Mouse (Mus musculus) mesoderm, embryonic 11.5 days (tissue): ENCODE data around the gene Ak7.

Experiments used
- DNase-seq: peaks from one replicate; pipeline ENCODE4 v3.0.0-alpha.2; 2012; ENCODE audit warnings: low read depth, low spot score

Gene Ak7

GRCm38 (mm10) chr12:105727964-105728363 is 22.2 kb downstream of the Ak7 start:
- peak; percentile 58 for DNase-seq

DNA sequence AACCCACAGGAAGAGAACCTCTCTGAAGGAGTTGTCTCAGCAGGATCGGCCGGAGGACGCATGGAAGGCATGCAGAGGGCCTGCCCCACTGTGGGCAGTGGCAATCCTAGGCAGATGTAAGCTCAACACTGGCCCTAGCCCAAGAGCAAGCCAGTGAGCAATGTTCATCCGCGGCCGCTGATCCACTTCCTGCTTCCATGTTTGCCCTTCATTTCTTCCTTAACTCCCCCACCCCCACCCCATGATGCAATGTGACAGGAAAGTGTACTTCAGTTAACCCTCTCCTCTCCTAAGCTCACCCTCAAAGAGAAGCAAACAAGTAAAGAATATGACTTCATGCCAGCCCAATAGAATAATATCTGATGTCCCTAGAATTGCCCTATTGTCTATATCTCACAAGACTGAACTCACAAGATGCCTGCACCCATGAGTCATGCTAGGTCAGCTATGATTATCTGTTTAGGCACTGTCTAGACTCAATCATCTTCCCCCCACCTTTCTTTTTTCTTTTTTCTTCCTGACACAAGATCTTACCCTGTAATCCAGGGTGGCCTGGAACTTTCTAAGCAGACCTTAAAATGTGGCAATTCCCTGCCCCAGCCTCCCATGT is 25.2 kb downstream of the Ak7 start:
- no peak for DNase-seq

DNA sequence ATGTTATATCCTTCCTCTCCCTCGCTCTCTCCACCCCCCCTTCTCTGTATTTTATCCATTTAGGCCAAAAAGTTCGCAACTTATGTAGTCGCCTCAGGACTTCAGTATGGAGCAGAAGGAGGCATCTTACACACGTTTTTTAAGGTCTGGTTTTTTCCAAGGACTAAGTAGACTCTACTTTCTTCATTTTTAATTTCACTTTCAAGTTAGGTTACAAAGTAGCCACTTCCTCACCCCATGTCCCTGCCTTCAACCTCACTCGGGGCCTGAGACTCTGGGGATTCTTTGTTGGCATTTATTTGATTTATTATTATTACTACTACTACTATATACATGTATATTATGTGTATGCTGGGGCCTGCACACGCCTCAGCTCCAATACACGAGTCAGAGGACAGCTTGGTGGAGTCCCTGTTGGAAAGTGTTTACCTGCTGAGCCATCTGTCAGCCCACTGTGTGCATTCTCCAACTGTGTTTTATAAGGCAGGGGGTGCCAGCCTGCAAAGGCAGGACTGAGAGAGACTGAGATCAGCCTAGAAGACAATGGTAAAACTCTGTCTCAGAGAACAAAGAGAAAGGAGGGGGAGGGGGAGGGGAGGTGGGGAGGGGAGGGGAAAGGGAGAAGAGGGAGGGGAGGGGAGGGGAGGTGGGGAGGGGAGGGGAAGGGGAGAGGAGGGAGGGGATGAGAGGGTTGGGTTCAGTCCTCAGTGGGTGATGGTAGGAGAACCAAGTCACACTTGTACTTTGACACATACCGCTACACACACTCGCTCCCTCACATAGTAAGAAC is 27.8 kb downstream of the Ak7 start:
- no peak for DNase-seq

DNA sequence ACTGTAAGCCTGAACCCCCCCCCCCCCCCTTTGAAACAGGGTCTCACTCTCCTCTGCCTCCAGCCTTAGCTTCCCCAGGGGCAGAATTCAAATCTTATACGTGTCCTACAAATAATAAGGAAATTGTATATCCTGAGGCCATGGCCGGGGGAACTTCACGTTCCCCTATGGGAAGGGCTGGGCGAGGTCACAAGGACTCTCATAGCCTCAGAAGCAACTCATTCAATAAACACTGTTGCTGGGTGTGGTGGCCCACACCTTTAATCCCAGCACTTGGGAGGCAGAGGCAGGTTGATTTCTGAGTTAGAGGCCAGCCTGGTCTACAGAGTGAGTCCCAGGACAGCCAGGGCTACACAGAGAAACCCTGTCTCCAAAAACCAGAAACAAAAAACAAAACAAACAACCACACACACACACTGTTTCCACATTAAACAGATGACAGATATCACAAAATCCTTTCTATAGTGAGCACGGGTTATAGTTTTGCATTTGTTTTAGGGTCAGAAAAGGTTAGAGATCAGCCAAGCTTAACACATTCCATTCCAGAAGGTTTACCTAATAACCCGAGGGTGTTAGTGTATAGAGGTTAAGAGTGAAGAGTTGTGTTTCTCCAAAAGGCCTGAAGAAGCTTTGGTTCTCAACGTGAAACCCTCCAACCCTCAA is 29.6 kb downstream of the Ak7 start:
- no peak for DNase-seq

DNA sequence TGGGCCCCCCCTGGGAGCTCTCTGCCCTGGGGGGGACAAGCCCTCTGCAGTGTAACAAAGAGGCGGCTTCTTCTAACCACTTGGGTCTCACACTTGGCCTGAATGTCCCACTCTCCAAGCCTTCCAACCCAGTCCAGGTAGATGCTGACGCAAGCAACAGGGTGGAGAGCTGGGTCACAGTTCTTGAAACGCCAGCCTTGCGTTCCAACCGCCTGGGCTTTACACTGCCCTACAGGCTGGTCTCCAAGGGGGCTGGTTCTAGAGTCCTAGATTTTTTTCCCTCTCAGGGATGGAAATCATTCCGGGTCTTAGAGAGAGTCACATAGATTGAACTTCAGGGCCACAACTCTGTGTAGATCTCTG is 30.1 kb downstream of the Ak7 start:
- no peak for DNase-seq

- DNase-seq: no peak
Observed at GRCm38 (mm10) chr12:105738316-105739096, 32.7 kb downstream of the Ak7 start.

GRCm38 (mm10) chr12:105739656-105740055 is 33.9 kb downstream of the Ak7 start:
- no peak for DNase-seq

GRCm38 (mm10) chr12:105748114-105748513 is 42.3 kb downstream of the Ak7 start:
- no peak for DNase-seq

- DNase-seq: no peak
Observed at GRCm38 (mm10) chr12:105753813-105754212, 48.0 kb downstream of the Ak7 start.

DNA sequence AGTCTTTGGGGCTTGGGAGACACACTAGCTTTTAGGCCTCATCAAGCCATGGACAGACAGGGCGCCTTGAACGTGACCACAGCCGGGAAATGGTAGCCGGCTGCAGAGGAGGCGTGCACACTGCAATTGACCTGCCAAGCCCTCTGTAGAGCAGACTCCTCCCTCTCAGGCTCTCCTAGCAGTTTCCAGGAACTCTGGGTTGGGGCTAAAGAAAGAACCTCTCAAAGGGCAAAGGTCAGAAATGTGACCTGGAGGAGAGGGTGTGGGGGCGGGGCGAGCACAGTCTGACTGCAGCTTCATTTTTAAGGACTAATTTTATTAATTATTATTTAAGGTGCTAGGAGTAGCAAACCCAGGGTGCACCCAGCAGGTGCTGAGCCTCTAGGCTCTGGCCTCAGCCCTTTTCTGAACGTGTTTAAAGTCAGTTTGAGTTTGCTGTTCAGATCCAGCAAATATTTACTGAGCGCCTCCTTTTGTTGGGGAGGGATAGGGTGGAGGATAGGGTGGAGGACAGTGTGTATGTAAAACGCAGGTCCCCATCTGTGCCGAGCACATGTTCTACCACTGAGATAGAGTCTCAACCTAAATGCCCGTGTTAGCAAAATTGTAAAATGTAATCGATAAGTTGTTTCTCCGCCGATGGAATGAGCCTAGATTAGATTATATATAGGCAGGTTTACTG is 52.2 kb downstream of the Ak7 start:
- peak; percentile 27 for DNase-seq

DNA sequence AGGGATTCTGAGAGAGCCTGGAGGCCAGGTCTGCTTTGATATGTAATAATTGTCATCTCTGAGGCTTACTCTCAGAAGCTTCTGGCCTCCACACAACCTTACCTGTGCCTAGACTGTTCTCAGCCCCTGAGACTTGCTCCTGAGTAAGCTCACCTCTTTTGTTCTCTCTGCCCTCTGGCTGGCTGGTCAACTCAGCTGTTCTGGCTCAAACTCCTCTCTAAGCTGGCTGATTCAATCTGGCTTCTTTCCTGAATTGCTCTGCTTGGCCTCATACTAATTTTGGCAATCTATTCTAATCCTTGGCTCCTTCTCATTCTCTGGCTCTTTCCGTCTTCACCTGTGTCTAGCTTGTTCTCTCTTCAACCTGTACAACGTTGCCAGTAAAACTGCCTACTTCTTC is 53.1 kb downstream of the Ak7 start:
- DNase-seq: no peak

DNA sequence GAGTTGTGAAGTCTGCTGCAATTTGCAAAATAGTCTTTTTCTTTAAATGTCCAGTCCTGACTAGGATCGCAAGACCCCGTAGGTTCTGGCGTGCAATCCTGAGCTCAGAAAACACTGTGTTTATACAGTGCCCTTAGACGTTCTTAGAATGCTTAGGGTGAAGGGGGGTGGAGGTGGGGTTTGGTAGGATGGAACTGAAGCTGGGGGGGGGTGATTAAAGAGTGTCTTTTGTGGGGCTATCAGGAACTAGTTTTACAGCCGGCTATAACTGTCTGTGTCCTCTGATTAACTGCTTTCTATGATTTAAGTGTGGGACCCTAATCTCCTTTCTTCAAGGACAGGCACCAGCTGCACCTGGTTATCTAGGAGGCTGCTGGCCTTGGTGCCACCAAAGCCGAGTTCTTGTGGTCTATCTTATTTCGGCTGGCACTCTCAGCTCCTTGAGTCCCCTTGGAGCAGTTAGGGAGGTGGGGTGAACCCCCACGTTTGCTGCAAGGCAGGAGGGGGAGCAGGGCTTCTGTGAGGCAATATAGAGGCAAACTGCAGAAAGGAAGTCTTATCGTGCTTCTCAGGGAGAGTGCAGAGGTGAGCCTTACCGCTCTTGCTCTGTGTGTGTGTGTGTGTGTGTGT is 54.2 kb downstream of the Ak7 start:
- DNase-seq: peak; percentile 40

- peak; percentile 30 for DNase-seq
Observed at GRCm38 (mm10) chr12:105761171-105761570, 55.4 kb downstream of the Ak7 start.

DNA sequence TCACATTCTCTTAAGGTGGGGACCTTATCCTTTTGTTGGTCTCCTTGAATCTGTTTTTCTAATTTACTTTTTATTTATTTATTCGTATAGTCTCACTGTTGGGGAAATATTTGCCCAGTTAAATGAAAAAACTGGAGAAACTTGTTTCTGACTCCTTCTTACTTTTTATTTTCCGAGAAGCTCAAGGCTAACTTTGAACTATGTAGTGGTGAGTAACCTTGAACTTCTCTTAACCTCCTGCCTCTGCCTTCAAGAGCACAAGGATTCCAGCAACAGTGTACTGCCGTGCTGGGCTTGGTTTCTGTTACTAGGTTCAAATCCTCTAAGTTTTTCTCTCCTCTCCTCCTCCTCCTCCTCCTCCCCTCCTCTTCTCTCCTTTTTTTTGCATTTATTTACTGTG is 55.9 kb downstream of the Ak7 start:
- DNase-seq: no peak

DNA sequence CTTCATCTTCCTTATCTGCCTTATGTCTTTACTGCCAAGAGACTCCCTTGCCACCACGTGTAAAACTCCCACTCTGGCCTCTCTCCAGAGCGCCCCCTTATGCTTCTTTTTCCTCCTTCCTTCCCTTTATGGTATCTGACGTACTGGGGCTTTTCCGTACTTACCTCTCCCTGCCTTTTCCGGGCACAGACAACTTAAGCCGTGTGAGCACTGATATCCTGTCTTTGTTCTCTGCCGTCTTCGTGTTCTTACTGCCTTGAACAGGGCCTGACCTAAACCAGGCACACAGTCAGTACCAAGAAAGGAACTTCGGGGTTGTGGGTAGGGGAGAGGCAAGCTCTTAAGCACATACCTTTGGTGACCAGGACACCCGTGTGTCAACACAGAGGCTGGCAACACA is 63.9 kb downstream of the Ak7 start:
- no peak for DNase-seq

- DNase-seq: no peak
Observed at GRCm38 (mm10) chr12:105774871-105775270, 69.1 kb downstream of the Ak7 start.

- DNase-seq: no peak
Observed at GRCm38 (mm10) chr12:105777651-105778050, 71.9 kb downstream of the Ak7 start.

DNA sequence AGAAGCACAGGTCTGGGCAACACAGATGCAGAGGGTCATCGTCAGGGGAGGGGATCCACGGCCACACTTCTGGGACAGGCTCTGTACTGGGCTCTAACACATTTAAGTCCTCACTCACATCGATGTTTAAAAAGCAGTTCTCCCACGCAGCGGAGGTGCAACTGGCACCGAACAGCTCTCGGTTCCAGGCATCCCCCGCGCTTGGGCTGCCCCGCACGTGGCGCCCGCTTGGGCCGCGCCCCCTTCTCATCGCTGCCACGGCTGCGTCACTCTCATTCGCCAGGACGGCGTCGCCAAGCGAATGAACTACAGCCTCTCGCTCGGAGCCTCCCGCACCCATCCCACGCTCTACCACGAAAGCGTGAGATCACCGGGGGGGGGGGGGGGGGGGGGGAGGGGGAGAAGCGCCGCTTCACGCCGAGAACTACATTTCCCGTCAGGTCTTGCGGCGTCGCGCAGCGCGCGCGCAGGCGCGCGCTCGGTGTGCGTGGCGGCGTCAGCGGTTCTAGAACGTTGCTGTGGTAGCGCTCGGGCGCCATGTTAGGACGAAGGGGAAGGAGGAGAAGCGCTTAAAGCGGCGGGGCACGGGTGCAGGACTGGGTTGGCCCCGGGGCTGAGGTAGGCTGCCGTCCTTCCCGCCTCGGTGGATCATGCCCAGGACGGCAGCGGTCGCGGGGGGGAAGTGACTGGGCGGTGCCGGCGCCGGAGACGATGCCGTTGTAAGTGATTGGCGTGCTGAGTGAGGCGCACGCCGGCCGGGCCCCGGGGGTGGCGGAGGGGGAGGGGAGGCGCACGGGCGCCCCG is 78.6 kb downstream of the Ak7 start, which contains the start of gene Papola:
Papola (plus strand) TSS at position 499 of the 804 bp plus-strand sequence.
- peak; percentile 96 for DNase-seq

- peak; percentile 62 for DNase-seq
Observed at GRCm38 (mm10) chr12:105785000-105785774, 79.4 kb downstream of the Ak7 start.
